In genomic region chr4:83979088-83979487, GRCm38 (mm10) we compare ENCODE assay signal across 26 mouse cellular contexts.
DNase-seq lines count a peak whose midpoint lies in the region; ATAC-seq and TF ChIP-seq lines count a peak whose summit lies in the region.
"Had no signal": no experiment of that assay in that cellular context is flagged by ENCODE, and none has a peak within 500 bp of the region (broad histone marks: within the 10 kb centered on the region; RNA-seq: fewer than 3 reads in every experiment).

No protein-coding gene starts in this region.

- H3K36me3 ChIP-seq in heart, embryonic 10.5 days, result no peaks in the 10 kb centered on the region
- no peaks in the 10 kb centered on the region for H3K36me3 ChIP-seq in megakaryocyte, embryonic 14.5 days (replicated peaks; ENCODE audit: low read length)
- H3K36me3 ChIP-seq in myocyte (ENCODE audit: control insufficient read depth, insufficient read depth), result no peaks in the 10 kb centered on the region
- H3K36me3 ChIP-seq: embryonic facial prominence, embryonic 13.5 days; embryonic facial prominence, embryonic 15.5 days; forebrain, embryonic 10.5 days; forebrain, embryonic 12.5 days; G1E had no signal

- 60% methylated on average over 4 of the region's 4 CpGs for WGBS in heart, embryonic 10.5 days

- no peak overlapping the region for H3K4me3 ChIP-seq in heart, embryonic 10.5 days
- peak overlapping the region; percentile 31 for H3K4me3 ChIP-seq in megakaryocyte, embryonic 14.5 days (replicated peaks)
- no peak overlapping the region for H3K4me3 ChIP-seq in myocyte
- H3K4me3 ChIP-seq: embryonic facial prominence, embryonic 13.5 days; embryonic facial prominence, embryonic 15.5 days; erythroblast, embryonic 14.5 days; forebrain, embryonic 10.5 days; forebrain, embryonic 12.5 days had no signal

- ATAC-seq in megakaryocyte, adult 5-6 weeks (ENCODE audit: poor library complexity, severe bottlenecking), result no peak
- no peak for ATAC-seq in granulocyte monocyte progenitor cell, adult 5-6 weeks (replicated peaks; ENCODE audit: poor library complexity, severe bottlenecking)
- ATAC-seq: CD4-positive, CD25-positive, alpha-beta regulatory T cell, adult 4 months; forebrain, embryonic 14.5 days; forebrain, embryonic 16.5 days had no signal

- no peaks in the 10 kb centered on the region for H3K27me3 ChIP-seq in heart, embryonic 10.5 days (ENCODE audit: insufficient read depth, poor library complexity, severe bottlenecking)
- H3K27me3 ChIP-seq in megakaryocyte, embryonic 14.5 days (replicated peaks), result peaks cover 13% of the 10 kb centered on the region
- no peaks in the 10 kb centered on the region for H3K27me3 ChIP-seq in myocyte (ENCODE audit: control insufficient read depth, insufficient read depth, insufficient read length)
- H3K27me3 ChIP-seq: CH12.LX; embryonic facial prominence, embryonic 13.5 days; embryonic facial prominence, embryonic 15.5 days; forebrain, embryonic 12.5 days had no signal

- peak; percentile 34 for DNase-seq in heart, adult 11 months
- DNase-seq in heart, embryonic 10.5 days (ENCODE audit: low spot score), result no peak
- DNase-seq in MN1 (ENCODE audit: low spot score), result peak; percentile 28
- DNase-seq: adrenal gland, adult 8-10 months; adrenal gland, postnatal 14 days; adrenal gland, postnatal 36 days; B cell, adult 2 months; cerebellum, adult 11-12 months; cerebellum, adult 2 months; cerebellum, adult 9-10 months; cerebellum, postnatal 10 days; cerebellum, postnatal 25 days had no signal

- H3K4me1 ChIP-seq in heart, embryonic 10.5 days, result peaks cover 12% of the 10 kb centered on the region; the same call in 1 of the 2 replicates
- peaks cover 38% of the 10 kb centered on the region for H3K4me1 ChIP-seq in megakaryocyte, embryonic 14.5 days

- TF ChIP-seq POLR2A in myocyte (IDR thresholded peaks at IDR 0.05; ENCODE audit: insufficient read length, low read depth), result no peak

- no peak overlapping the region for H3K27ac ChIP-seq in heart, embryonic 10.5 days
- H3K27ac ChIP-seq: embryonic facial prominence, embryonic 13.5 days; embryonic facial prominence, embryonic 15.5 days; forebrain, embryonic 10.5 days; forebrain, embryonic 12.5 days had no signal

- no peaks in the 10 kb centered on the region for H3K9me3 ChIP-seq in heart, embryonic 10.5 days
- peaks cover 4% of the 10 kb centered on the region; the same call in 1 of the 2 replicates for H3K9me3 ChIP-seq in megakaryocyte, embryonic 14.5 days
- H3K9me3 ChIP-seq: embryonic facial prominence, embryonic 15.5 days; forebrain, embryonic 10.5 days; forebrain, embryonic 12.5 days had no signal

- H3K4me2 ChIP-seq in myocyte (ENCODE audit: low read depth), result no peak overlapping the region
- H3K4me2 ChIP-seq: embryonic facial prominence, embryonic 13.5 days; embryonic facial prominence, embryonic 15.5 days; forebrain, embryonic 12.5 days had no signal

- H3K79me2 ChIP-seq in myocyte (ENCODE audit: control insufficient read depth, insufficient read depth), result no peaks in the 10 kb centered on the region

- no peak overlapping the region for H3ac ChIP-seq in myocyte (ENCODE audit: control insufficient read depth, insufficient read length)

TF ChIP-seq in myocyte, 11 proteins besides CTCF, POLR2A, EP300 and RAD21:
- TF ChIP-seq MYOD1 (IDR thresholded peaks at IDR 0.05; ENCODE audit: control insufficient read depth in 1 of 3, insufficient read length in 2 of 3, low read depth in 2 of 3) (peak in 2 of 3 experiments; percentile 40 to 62), TCF3 (IDR thresholded peaks at IDR 0.05; ENCODE audit: insufficient read length, low read depth) (no peak), MYOG (IDR thresholded peaks at IDR 0.05; ENCODE audit: control insufficient read depth in 1 of 3, insufficient read depth in 1 of 3, insufficient read length in 2 of 3, low read depth in 2 of 3) (peak in 2 of 3 experiments; percentile 11 to 73)
